Mouse (Mus musculus) embryonic fibroblast, embryonic 13.5 days (primary cell): ENCODE results near the gene Usp1. TPM values are rescaled to one million over a fixed set of nuclear protein-coding genes. Genes with fewer than 3 reads are reported as not detected.

Source experiments
- H3K27ac ChIP-seq: 2 replicates; pipeline ENCODE4 v1.5.1; 2012; ENCODE audit warnings: low read length, control low read depth, inconsistent platforms; ENCODE audit not compliant: insufficient read depth
- H3K4me1 ChIP-seq: 2 replicates; pipeline ENCODE4 v1.6.1; 2011; ENCODE audit warnings: low read length; ENCODE audit not compliant: control insufficient read depth, insufficient read depth
- H3K4me3 ChIP-seq: 2 replicates; pipeline ENCODE4 v1.5.1; 2011; ENCODE audit warnings: mild to moderate bottlenecking, control low read depth, low read length; ENCODE audit not compliant: insufficient read depth
- CTCF ChIP-seq: IDR thresholded peaks from 2 replicates; pipeline ENCODE4 v1.5.1; 2011; ENCODE audit warnings: mild to moderate bottlenecking, control low read depth, low read length, moderate library complexity, borderline replicate concordance; ENCODE audit not compliant: insufficient read depth
- POLR2A ChIP-seq: IDR thresholded peaks from 2 replicates; pipeline ENCODE4 v1.6.1; 2011; ENCODE audit warnings: low read depth, mild to moderate bottlenecking, control low read depth, low read length, moderate library complexity
- polyA plus RNA-seq: library from polyadenylated mRNA; stranded (reverse); fragments of >200 nt; gene quantifications from 2 replicates; pipeline ENCODE4 v1.2.4, GENCODE M21; 2011; ENCODE audit warnings: low read depth; ENCODE audit not compliant: missing spikeins, insufficient read length

Usp1 gene
- polyA plus RNA-seq, result 41.2 and 63.6 TPM in 2 replicates

DNA sequence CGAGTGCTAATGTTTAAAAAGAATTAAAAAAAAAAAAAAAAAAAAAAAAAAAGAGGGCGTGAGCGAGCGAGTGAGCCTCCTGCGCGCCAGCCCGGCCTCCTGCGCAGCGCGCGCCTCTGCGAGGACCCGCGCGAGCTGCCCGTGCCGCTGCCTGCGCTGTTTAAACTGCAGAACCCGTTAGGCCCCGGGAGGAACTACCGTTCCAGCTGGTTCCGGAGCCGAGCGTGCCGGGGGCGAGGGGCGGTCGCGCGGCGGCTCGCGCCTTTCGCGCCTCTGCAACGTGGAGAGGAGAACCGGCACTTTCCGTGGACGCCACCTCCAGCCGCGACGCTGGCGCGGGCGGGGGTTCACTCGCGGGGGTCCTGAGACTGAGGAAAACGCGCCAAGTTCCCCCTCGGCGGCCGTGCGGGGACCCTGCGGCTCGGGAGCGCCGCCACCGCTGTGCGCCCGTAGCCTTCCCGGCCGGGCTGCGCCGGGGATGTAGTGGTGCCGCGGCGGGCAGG, at the start of gene Usp1:
Usp1 (plus strand) TSS at position 243 of the 503 bp plus-strand sequence.
- Histone ChIP-seq H3K4me3 (peak within 1 kb of the TSS; percentile 95), H3K27ac (peak within 1 kb of the TSS; percentile 98), H3K4me1 (no peaks in the 10 kb centered on the region)
- no peak for TF ChIP-seq CTCF
- peak; percentile 45 for TF ChIP-seq POLR2A

DNA sequence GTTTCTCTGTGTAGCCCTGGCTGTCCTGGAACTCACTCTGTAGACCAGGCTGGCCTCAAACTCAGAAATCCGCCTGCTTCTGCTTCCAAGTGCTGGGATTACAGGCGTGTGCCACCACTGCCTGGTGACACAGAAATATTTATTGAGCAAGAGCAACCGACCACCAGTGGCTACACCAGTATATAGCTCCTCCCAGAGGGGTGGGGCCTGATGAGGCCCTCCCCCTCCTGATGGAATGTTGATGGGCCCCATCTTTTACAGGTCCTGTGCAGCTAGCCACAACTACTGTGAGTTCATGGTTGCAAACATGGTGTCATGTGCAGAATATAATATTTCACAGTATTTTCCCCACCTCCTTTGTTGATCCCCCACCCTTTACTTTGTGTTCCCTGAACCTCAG, 40.9 kb upstream of the Usp1 start:
- no peak for TF ChIP-seq POLR2A
- TF ChIP-seq CTCF, result no peak
- no peak overlapping the region for H3K27ac ChIP-seq
- no peaks in the 10 kb centered on the region for H3K4me1 ChIP-seq
- H3K4me3 ChIP-seq, result no peak overlapping the region

DNA sequence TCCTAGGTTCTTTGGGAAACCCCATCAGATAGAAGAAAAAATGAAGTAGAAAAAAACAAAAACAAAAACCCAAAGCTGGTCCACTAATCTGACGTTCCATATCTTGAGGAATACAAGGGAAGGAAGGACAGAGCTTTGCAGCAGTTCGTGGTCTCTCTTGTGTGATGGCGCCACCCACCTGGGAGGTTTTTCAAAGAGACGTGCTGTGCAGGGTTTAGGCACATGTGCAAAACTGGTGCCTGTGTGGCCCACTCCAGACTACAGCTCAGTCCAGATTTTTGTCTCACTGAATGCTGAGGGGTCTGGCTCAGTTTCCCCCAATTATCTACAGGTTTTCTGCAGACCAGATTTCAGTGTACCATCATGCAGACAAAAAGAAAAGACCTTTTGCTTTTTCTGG, 37.2 kb upstream of the Usp1 start:
- Histone ChIP-seq H3K27ac (no peak overlapping the region), H3K4me3 (no peak overlapping the region), H3K4me1 (no peaks in the 10 kb centered on the region)
- TF ChIP-seq CTCF, result no peak

DNA sequence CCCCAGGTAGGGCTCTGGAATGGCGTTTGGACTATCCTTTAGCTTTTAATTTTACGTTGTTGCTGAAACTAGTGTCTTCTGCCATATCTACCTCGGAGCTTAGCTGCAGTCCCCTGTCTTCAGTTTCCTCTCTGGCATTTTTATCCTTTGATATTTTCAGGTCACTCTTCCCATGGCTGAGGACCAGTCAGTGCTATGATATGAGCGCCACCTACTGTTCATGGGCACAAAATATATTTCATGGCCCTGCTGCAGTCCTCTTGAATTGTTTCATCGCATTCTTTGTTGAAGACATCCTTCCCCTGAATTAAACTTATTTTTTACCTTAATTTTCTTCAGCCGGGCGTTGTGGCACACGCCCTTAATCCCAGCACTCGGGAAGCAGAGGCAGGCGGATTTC, 36.5 kb upstream of the Usp1 start:
- peak; percentile 40; the same call in 1 of the 2 replicates for TF ChIP-seq CTCF
- no peak for TF ChIP-seq POLR2A

DNA sequence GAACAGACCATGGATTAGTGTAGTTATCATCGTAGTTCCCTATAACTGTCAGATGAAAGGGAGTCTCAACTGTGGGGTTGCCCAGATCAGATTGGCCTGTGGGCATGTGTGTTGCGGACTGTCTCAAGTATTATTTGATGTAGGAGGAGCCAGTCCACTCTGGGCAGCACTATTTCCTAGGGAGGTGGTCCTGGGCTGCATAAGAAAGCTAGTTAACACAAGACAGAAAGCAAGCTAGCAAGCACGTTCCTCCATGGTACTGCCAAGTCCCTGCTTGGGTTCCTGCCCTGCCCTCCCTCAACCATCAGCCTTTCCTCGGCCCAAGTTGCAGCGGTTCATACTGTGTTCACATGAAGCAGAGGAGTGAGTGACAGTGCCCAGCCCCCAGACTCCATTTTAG, 13.4 kb upstream of the Usp1 start:
- TF ChIP-seq POLR2A (no peak), CTCF (no peak)

More for the DNA sequence above, 36.5 kb upstream of the Usp1 start:
- Histone ChIP-seq H3K4me3 (no peak overlapping the region), H3K4me1 (no peaks in the 10 kb centered on the region), H3K27ac (no peak overlapping the region)

DNA sequence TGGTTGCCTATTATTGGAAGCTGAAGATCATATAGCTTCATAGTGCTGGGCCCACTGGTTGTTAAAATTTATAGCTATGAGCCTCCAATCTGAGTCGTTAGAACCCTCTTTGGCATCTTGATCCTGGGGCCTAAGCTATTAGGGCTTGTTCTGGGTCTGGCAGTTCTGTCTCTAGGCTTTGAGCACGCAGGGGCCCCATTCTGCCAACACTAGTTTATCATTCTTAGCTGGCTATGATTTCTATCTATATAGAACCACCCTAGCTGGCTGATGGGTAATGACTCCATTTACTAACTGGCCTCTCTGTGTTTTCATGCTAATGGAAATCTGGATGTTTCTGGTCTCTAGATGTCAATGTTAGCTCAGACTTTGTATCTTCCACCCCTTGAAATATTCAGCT, 5.9 kb upstream of the Usp1 start:
- TF ChIP-seq POLR2A, result no peak
- TF ChIP-seq CTCF, result no peak
- no peaks in the 10 kb centered on the region for H3K4me1 ChIP-seq
- H3K27ac ChIP-seq, result no peak overlapping the region
- no peak overlapping the region for H3K4me3 ChIP-seq

More for the DNA sequence above, 13.4 kb upstream of the Usp1 start:
- Histone ChIP-seq H3K4me3 (no peak overlapping the region), H3K4me1 (no peaks in the 10 kb centered on the region), H3K27ac (no peak overlapping the region)

DNA sequence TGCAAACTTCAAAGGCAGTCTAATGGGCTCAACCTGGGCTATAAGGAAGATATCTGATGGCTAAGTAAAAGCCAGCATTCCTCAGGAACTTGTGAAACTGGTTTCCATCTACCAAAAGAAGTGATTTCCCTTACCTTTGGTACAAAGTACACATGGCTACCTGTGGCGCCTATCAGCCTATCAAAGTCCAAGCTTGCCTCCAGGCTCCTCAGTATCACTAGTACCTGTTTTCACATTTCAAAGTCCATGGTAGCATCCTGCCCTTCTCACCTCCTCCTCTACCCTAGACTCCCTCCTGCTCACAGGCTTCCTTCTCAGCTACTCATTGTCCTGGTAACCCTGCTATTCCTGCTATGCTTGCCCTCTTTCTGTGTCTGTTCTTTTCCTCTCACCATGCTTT, 5.4 kb upstream of the Usp1 start:
- no peak overlapping the region for H3K4me3 ChIP-seq
- TF ChIP-seq CTCF, result no peak
- no peaks in the 10 kb centered on the region for H3K4me1 ChIP-seq
- no peak overlapping the region for H3K27ac ChIP-seq

DNA sequence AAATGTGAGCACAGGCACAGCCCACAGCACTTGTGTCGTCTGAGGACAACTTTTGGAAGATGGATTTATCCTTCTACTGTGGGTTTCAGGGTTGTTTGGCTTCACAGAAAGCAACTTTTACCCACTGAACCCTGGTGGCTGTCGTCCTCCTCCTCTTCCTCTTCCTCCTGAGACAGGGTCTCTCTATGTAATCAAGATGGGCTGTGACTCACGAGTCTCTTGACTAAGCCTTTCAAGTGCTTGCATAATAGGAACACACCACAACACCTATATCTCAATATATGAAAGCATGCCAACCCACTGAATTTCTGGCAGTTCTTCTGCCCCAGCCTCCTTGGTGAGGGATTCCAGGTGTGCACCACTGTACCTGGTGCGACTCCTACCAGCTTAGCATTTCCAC, 2.7 kb upstream of the Usp1 start:
- Histone ChIP-seq H3K27ac (no peak overlapping the region), H3K4me3 (no peak overlapping the region), H3K4me1 (no peaks in the 10 kb centered on the region)
- TF ChIP-seq POLR2A (no peak), CTCF (no peak)

DNA sequence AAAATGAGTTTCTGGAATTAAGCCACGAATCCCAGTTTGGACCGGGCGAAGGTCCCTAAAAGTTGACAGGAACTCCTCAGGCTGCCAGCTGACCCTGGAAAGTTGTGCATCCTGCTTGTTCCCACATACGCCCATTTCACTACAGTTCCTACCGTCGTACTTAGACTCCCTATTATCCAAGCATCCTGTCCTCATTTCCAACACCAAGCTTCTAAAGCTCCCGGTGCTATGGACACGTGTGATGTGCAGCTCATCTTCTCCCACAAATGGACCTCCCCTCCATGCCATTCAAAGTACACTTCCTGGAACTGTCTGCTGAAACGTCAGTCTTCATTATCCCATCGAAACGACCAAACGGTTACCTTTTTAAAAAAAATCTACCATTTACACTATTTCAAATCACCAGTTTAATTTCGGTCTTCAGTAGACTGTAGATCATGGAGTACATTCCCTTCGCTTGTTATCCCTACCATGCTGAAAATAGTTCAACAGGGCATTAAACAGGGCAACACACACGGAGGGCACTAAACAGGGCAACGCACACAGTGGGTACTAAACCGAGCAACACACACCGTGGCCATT, 1.5 kb upstream of the Usp1 start:
- peak; percentile 17 for TF ChIP-seq POLR2A
- no peak for TF ChIP-seq CTCF
- H3K4me3 ChIP-seq, result peak overlapping the region; percentile 78
- peak overlapping the region; percentile 83 for H3K27ac ChIP-seq
- no peaks in the 10 kb centered on the region for H3K4me1 ChIP-seq

DNA sequence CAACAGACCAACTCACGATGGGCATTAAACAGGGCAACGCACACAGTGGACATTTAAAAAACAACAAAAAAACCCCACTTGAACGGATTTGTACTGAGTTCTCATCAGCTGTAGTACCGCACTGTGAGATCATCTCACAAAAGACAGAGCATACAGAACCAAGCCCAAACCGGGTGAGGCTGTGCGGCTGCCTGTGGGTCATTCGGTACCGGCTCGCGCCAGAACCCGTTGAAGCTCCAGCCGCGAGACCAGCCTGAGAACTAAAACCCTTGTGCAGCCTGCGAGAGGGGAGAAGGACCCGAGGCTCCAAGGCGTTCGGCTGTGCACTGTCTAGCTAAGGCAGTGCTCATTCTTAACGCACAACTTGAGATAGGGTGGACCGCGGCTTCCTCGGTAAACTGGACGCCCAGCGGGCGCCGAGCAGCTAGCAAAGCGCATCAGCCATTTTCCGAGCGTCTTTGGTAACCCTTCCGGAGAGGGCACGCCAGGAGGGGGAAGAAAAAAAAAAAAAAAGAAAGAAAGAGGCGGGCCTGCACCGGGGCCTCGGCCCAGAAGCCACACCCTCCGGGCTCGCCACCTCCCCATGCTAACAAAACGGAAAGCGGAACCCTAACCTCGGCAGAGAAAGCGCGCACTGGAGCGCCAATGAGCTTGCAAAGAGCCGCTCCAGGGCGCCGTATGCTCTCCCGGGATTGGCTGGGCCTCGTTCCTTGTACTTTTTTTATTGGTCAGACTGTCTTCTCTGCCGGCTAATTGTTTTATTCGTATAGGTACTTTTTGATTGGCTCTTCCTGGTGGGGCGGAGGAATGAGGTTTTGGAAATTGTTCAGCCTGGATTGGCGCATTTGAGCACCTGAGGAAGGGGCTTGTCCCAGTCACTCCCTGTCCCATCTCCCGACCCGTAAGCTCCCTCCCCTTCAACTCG, 705 bp upstream of the Usp1 start:
- TF ChIP-seq POLR2A (peak; percentile 86), CTCF (no peak)
- Histone ChIP-seq H3K4me3 (peak overlapping the region; percentile 78), H3K4me1 (no peaks in the 10 kb centered on the region), H3K27ac (peak overlapping the region; percentile 83)
